ENCODE assay signal across 12 mouse cellular contexts in the genomic region with DNA sequence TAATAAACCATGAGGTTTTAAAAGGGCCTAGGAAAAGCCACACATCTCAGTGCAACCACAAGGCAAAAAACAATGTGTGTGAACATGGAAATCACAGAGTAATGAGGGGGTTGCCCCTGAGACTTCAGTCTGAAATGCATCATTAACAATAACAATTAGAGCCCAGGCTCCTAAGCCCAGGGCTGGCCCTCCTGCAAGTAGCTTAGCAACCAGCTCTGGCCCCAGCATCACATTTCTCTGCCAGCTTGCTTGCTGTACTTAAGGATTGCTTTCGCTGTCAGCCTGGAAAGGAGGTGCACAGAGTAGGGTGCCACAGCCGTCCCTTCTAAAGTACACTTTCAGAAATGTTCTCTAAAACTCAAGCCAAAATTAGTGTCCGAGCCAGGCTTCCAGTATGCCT. TPM values are rescaled to one million over a fixed set of nuclear protein-coding genes. Genes with fewer than 3 reads are reported as not detected.
DNase-seq lines count a peak whose midpoint lies in the region; ATAC-seq lines count a peak whose summit lies in the region.
"Had no signal": no experiment of that assay in that cellular context is flagged by ENCODE, and none has a peak within 500 bp of the region (broad histone marks: within the 10 kb centered on the region; RNA-seq: fewer than 3 reads in every experiment).

No protein-coding gene starts in this region.

- DNase-seq in heart, postnatal 25 days (ENCODE audit: low spot score): no peak
- peak; percentile 36 for DNase-seq in lung, postnatal 10 days
- DNase-seq in lung, postnatal 36 days: no peak
- DNase-seq: kidney, postnatal 4 days; lung, postnatal 14 days; spleen, adult 18-20 months had no signal

- no peak overlapping the region for H3K4me2 ChIP-seq in heart, embryonic 14.5 days (ENCODE audit: low read length)
- no peak overlapping the region for H3K4me2 ChIP-seq in forebrain, embryonic 16.5 days (ENCODE audit: low read length)
- no peak overlapping the region for H3K4me2 ChIP-seq in midbrain, embryonic 15.5 days
- H3K4me2 ChIP-seq: limb, embryonic 15.5 days had no signal

- 61% methylated on average over 3 of the region's 3 CpGs for WGBS in heart, embryonic 14.5 days
- WGBS in forebrain, embryonic 16.5 days: 39% methylated on average over 3 of the region's 3 CpGs
- 76% methylated on average over 3 of the region's 3 CpGs for WGBS in midbrain, embryonic 15.5 days

- no peak for ATAC-seq in heart, embryonic 14.5 days (ENCODE audit: insufficient number of reproducible peaks, insufficient read depth, low FRiP score, low read depth)
- ATAC-seq in forebrain, embryonic 16.5 days: peak; percentile 86
- 0 out of 2 replicates have a peak, but pooled peaks have one; percentile 33 for ATAC-seq in midbrain, embryonic 15.5 days (replicated peaks)
- ATAC-seq in activated CD4-positive, CD25-positive, alpha-beta regulatory T cell, adult 4 months: no peak

- peak overlapping the region; percentile 36 to 41; a peak in 3 of 4 replicates for H3K27ac ChIP-seq in heart, embryonic 14.5 days (replicated peaks in 1 of 2; ENCODE audit: control insufficient read depth in 1 of 2, insufficient read depth in 1 of 2, low read depth in 2 of 2, low read length in 2 of 2)
- peak overlapping the region; percentile 54; the same call in 1 of the 2 replicates for H3K27ac ChIP-seq in forebrain, embryonic 16.5 days (ENCODE audit: low read length)
- H3K27ac ChIP-seq in midbrain, embryonic 15.5 days: peak overlapping the region; percentile 52; the same call in 1 of the 2 replicates
- H3K27ac ChIP-seq: limb, embryonic 15.5 days had no signal

- peaks cover 72% of the 10 kb centered on the region for H3K36me3 ChIP-seq in heart, embryonic 14.5 days (ENCODE audit: control insufficient read depth, insufficient read depth, low read length)
- 0 out of 2 replicates have a peak, but pooled peaks cover 5% of the 10 kb centered on the region for H3K36me3 ChIP-seq in forebrain, embryonic 16.5 days (ENCODE audit: control insufficient read depth, insufficient read depth)
- no peaks in the 10 kb centered on the region; the same call in 1 of the 2 replicates for H3K36me3 ChIP-seq in midbrain, embryonic 15.5 days (replicated peaks)

- H3K27me3 ChIP-seq in heart, embryonic 14.5 days (ENCODE audit: control insufficient read depth, insufficient read depth, low read length): no peaks in the 10 kb centered on the region
- no peaks in the 10 kb centered on the region for H3K27me3 ChIP-seq in forebrain, embryonic 16.5 days (replicated peaks; ENCODE audit: control insufficient read depth, insufficient read depth, low read length)
- H3K27me3 ChIP-seq in midbrain, embryonic 15.5 days (replicated peaks): no peaks in the 10 kb centered on the region
- H3K27me3 ChIP-seq: limb, embryonic 15.5 days had no signal

- intact Hi-C loops in heart, postnatal 25 days (cut with DNase I): no loop called here

- H3K4me1 ChIP-seq in heart, embryonic 14.5 days (ENCODE audit: control insufficient read depth in 2 of 2, insufficient read depth in 2 of 2, low read length in 2 of 2): peaks cover 30 to 46% of the 10 kb centered on the region in 2 experiments
- peaks cover 41% of the 10 kb centered on the region for H3K4me1 ChIP-seq in forebrain, embryonic 16.5 days (replicated peaks; ENCODE audit: control insufficient read depth, insufficient read depth, low read length)
- H3K4me1 ChIP-seq in midbrain, embryonic 15.5 days: peaks cover 18% of the 10 kb centered on the region; the same call in 1 of the 2 replicates

- no peaks in the 10 kb centered on the region for H3K9me3 ChIP-seq in heart, embryonic 14.5 days (ENCODE audit: control insufficient read depth, low read length)
- H3K9me3 ChIP-seq in forebrain, embryonic 16.5 days (ENCODE audit: control insufficient read depth, low read length): no peaks in the 10 kb centered on the region
- H3K9me3 ChIP-seq in midbrain, embryonic 15.5 days: no peaks in the 10 kb centered on the region
- H3K9me3 ChIP-seq: limb, embryonic 15.5 days had no signal

- H3K4me3 ChIP-seq in heart, embryonic 14.5 days (ENCODE audit: control insufficient read depth in 1 of 2, insufficient read depth in 1 of 2, low read depth in 1 of 2, low read length in 2 of 2): no peak overlapping the region
- H3K4me3 ChIP-seq in forebrain, embryonic 16.5 days (replicated peaks; ENCODE audit: low read length): no peak overlapping the region
- H3K4me3 ChIP-seq in midbrain, embryonic 15.5 days: no peak overlapping the region
- H3K4me3 ChIP-seq: limb, embryonic 15.5 days; myocyte had no signal

- H3K9ac ChIP-seq in heart, embryonic 14.5 days (ENCODE audit: low read length): no peak overlapping the region
- no peak overlapping the region for H3K9ac ChIP-seq in forebrain, embryonic 16.5 days (replicated peaks; ENCODE audit: low read depth, low read length)
- no peak overlapping the region for H3K9ac ChIP-seq in midbrain, embryonic 15.5 days
- H3K9ac ChIP-seq: limb, embryonic 15.5 days had no signal

RNA-seq across cellular contexts. Expression of a gene that starts 42.5 kb away (rescaled TPM):
- polyA plus RNA-seq in heart, embryonic 14.5 days (2014; fragmentation: Nextera tagmentation; extraction: Ambion mirVana): 102 and 107 TPM in 2 replicates
- 10 to 100 TPM; 50.9 to 53.9 TPM for total RNA-seq in heart, postnatal 25 days (2021)
- polyA plus RNA-seq in forebrain, embryonic 16.5 days (2015; fragmentation: Nextera tagmentation; extraction: Ambion mirVana): 370 and 392 TPM in 2 replicates
- polyA plus RNA-seq in midbrain, embryonic 15.5 days (2015; fragmentation: Nextera tagmentation; extraction: Ambion mirVana): 291 and 299 TPM in 2 replicates
- polyA plus RNA-seq in activated CD4-positive, CD25-positive, alpha-beta regulatory T cell, adult 4 months (2017; shearing (Covaris generic)): 100 to 1,000 TPM; 121 to 136 TPM

Comparison
In these comparisons a context has a peak if more than half of its experiments do, and no peak if none do; other contexts are left out.
1. ATAC-seq: peak in forebrain, embryonic 16.5 days (single experiment) and midbrain, embryonic 15.5 days (single experiment); none in heart, embryonic 14.5 days (single experiment) and activated CD4-positive, CD25-positive, alpha-beta regulatory T cell, adult 4 months (single experiment).
2. Peak in every context shown above with its lines, with median percentiles within 50 percentile points of each other: H3K27ac ChIP-seq.